Comparison of ENCODE assay signal across 24 mouse cellular contexts in the genomic region with DNA sequence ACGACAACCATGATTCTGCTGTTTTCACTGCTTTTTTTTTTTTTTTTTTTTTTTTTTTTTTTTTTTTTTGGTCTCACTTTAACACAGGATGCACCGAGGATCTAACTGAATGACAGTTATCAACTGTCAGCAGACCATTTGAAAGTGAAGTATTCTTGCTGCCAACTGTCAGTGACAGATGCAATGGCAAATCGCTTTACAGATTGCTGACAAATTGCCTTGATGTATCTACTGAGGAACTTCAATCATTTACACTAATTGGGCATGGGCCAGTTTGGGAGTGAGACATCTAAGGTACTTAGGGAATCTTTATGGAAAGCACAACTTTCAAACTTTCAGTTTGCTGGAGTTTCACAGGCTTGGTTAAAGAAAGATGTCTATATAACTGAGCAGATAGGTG.
"Had no signal": no experiment of that assay in that cellular context is flagged by ENCODE, and none has a peak within 500 bp of the region (broad histone marks: within the 10 kb centered on the region; RNA-seq: fewer than 3 reads in every experiment).

No protein-coding gene starts in this region.

- H3K9me3 ChIP-seq: heart, embryonic 13.5 days; heart, embryonic 15.5 days; hindbrain, embryonic 13.5 days; hindbrain, embryonic 15.5 days; limb, embryonic 13.5 days; limb, embryonic 15.5 days; liver, embryonic 12.5 days had no signal

- H3K9ac ChIP-seq: heart, embryonic 13.5 days; heart, embryonic 15.5 days; hindbrain, embryonic 13.5 days; hindbrain, embryonic 15.5 days; limb, embryonic 13.5 days; limb, embryonic 15.5 days; liver, embryonic 12.5 days; liver, embryonic 14.5 days had no signal

- H3K4me2 ChIP-seq: heart, embryonic 11.5 days; heart, embryonic 13.5 days; heart, embryonic 15.5 days; hindbrain, embryonic 13.5 days; hindbrain, embryonic 15.5 days; limb, embryonic 13.5 days; limb, embryonic 15.5 days; liver, embryonic 12.5 days had no signal

- H3K36me3 ChIP-seq: heart, embryonic 13.5 days; heart, embryonic 15.5 days; hindbrain, embryonic 13.5 days; hindbrain, embryonic 15.5 days; limb, embryonic 13.5 days; limb, embryonic 15.5 days; liver, embryonic 12.5 days had no signal

- DNase-seq: gastrocnemius, postnatal 14 days; gastrocnemius, postnatal 36 days; heart, adult 11 months; heart, adult 2 months; heart, postnatal 14 days; heart, postnatal 36 days; kidney, adult 11 months; kidney, adult 2 months; kidney, postnatal 10 days; kidney, postnatal 25 days; kidney, postnatal 4 days; left cerebral cortex, postnatal 4 days had no signal

- H3K27me3 ChIP-seq: heart, embryonic 13.5 days; heart, embryonic 15.5 days; hindbrain, embryonic 13.5 days; hindbrain, embryonic 15.5 days; limb, embryonic 13.5 days; limb, embryonic 15.5 days; liver, embryonic 12.5 days had no signal

- ATAC-seq: hindbrain, postnatal 0 days; intestine, embryonic 16.5 days; liver, embryonic 12.5 days had no signal

- H3K4me1 ChIP-seq: heart, embryonic 13.5 days; heart, embryonic 15.5 days; hindbrain, embryonic 13.5 days; hindbrain, embryonic 15.5 days; limb, embryonic 13.5 days; limb, embryonic 15.5 days; liver, embryonic 12.5 days had no signal

- H3K27ac ChIP-seq: heart, adult 2 months; heart, embryonic 13.5 days; heart, embryonic 15.5 days; hindbrain, embryonic 13.5 days; hindbrain, embryonic 15.5 days; hindbrain, postnatal 0 days; layer of hippocampus, adult 2 months; limb, embryonic 13.5 days; limb, embryonic 15.5 days; liver, embryonic 12.5 days; liver, embryonic 14.5 days had no signal

- H3K4me3 ChIP-seq: heart, adult 2 months; heart, embryonic 13.5 days; heart, embryonic 15.5 days; hindbrain, embryonic 13.5 days; hindbrain, embryonic 15.5 days; layer of hippocampus, adult 2 months; limb, embryonic 13.5 days; limb, embryonic 15.5 days; liver, embryonic 12.5 days had no signal
